In genomic region chr13:113553603-113554230, GRCm38 (mm10) we compare ENCODE assay signal across 17 mouse cellular contexts.
DNase-seq lines count a peak whose midpoint lies in the region; ATAC-seq lines count a peak whose summit lies in the region.
"Had no signal": no experiment of that assay in that cellular context is flagged by ENCODE, and none has a peak within 500 bp of the region (broad histone marks: within the 10 kb centered on the region; RNA-seq: fewer than 3 reads in every experiment).

No protein-coding gene starts in this region.

- no peak overlapping the region for H3K9ac ChIP-seq in heart, embryonic 11.5 days (ENCODE audit: low read depth, low read length)
- H3K9ac ChIP-seq: hindbrain, embryonic 15.5 days; liver, embryonic 12.5 days; midbrain, embryonic 13.5 days had no signal

- H3K27ac ChIP-seq in heart, embryonic 11.5 days (ENCODE audit: low read depth, low read length): no peak overlapping the region
- H3K27ac ChIP-seq: heart, adult 2 months; hindbrain, embryonic 15.5 days; liver, embryonic 12.5 days; midbrain, embryonic 13.5 days had no signal

- no peak for ATAC-seq in heart, embryonic 11.5 days (replicated peaks; ENCODE audit: insufficient number of reproducible peaks, low FRiP score, low TSS enrichment)
- ATAC-seq: liver, embryonic 12.5 days; midbrain, embryonic 13.5 days had no signal

- H3K4me1 ChIP-seq in heart, embryonic 11.5 days (ENCODE audit: control insufficient read depth, insufficient read depth, low read length): 0 out of 2 replicates have a peak, but pooled peaks cover 5% of the 10 kb centered on the region
- H3K4me1 ChIP-seq: hindbrain, embryonic 15.5 days; liver, embryonic 12.5 days; midbrain, embryonic 13.5 days had no signal

- no peaks in the 10 kb centered on the region for H3K27me3 ChIP-seq in heart, embryonic 11.5 days (ENCODE audit: control insufficient read depth, insufficient read depth, low read length)
- H3K27me3 ChIP-seq: hindbrain, embryonic 15.5 days; liver, embryonic 12.5 days; midbrain, embryonic 13.5 days had no signal

- 81% methylated on average over 5 of the region's 5 CpGs for WGBS in heart, embryonic 11.5 days (ENCODE audit: insufficient replicate concordance)

- no peak overlapping the region for H3K4me2 ChIP-seq in heart, embryonic 11.5 days
- H3K4me2 ChIP-seq: hindbrain, embryonic 15.5 days; liver, embryonic 12.5 days; midbrain, embryonic 13.5 days had no signal

- no peaks in the 10 kb centered on the region for H3K9me3 ChIP-seq in heart, embryonic 11.5 days (replicated peaks; ENCODE audit: control insufficient read depth, low read length)
- H3K9me3 ChIP-seq: hindbrain, embryonic 15.5 days; liver, embryonic 12.5 days; midbrain, embryonic 13.5 days had no signal

- no peaks in the 10 kb centered on the region for H3K36me3 ChIP-seq in heart, embryonic 11.5 days (ENCODE audit: control insufficient read depth, insufficient read depth, low read length)
- H3K36me3 ChIP-seq: hindbrain, embryonic 15.5 days; liver, embryonic 12.5 days; midbrain, embryonic 13.5 days had no signal

- peak; percentile 92 for DNase-seq in heart, adult 11 months
- peak; percentile 21 for DNase-seq in urinary bladder, postnatal 25 days (ENCODE audit: low spot score)
- DNase-seq in urinary bladder, adult 18-20 months (ENCODE audit: low spot score in 2 of 2): no peak
- DNase-seq in adrenal gland, postnatal 36 days: peak; percentile 17 to 24
- DNase-seq in skeletal muscle tissue, adult 2 months (ENCODE audit: low read depth, low spot score): peak; percentile 39
- DNase-seq in retina, embryonic 14.5 days (ENCODE audit: low spot score): no peak
- no peak for DNase-seq in thymus, postnatal 25 days
- DNase-seq: cerebellum, adult 11 months; kidney, adult 11 months; kidney, postnatal 4 days; left cerebral cortex, postnatal 4 days; right cerebral cortex, postnatal 25 days had no signal

- H3K4me3 ChIP-seq in heart, embryonic 11.5 days (ENCODE audit: low read depth, low read length): no peak overlapping the region
- H3K4me3 ChIP-seq: heart, adult 2 months; hindbrain, embryonic 15.5 days; liver, embryonic 12.5 days; midbrain, embryonic 13.5 days had no signal

Comparison
In these comparisons a context has a peak if more than half of its experiments do, and no peak if none do; other contexts are left out.
1. DNase-seq: peak in heart, adult 11 months (single experiment), urinary bladder, postnatal 25 days (single experiment), adrenal gland, postnatal 36 days (2 of 2) and skeletal muscle tissue, adult 2 months (single experiment); none in urinary bladder, adult 18-20 months (0 of 2), retina, embryonic 14.5 days (single experiment) and thymus, postnatal 25 days (single experiment).